Mouse (Mus musculus): ENCODE measurements around the gene Gm10147.
"Not testable (repeated sequence)": the region's sequence is repeated elsewhere in the genome, so short reads cannot be mapped to it uniquely, and the experiment has no call there.

Gene Gm10147

DNA sequence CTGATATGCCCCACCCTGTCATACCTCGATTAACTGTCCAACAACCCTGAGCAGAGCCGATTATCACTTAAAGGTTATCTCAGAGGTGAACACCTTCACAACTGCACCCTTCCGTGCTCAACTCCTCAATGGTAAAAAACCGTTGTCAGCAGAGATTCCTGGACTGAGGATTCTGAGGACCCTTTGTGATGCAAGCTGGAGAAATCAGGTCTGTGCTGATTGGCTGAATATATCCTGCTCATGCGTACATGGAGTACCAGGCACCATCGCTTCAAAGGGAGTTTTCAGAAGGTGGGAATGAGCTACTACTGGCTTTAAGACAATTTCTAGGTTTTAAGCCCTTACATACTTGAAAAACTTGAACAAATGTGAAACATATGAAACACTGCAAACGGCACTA, at the start of gene Gm10147:
Gene Gm10147, minus strand, starts transcription at position 101 of the 400 bp plus-strand sequence.
- in situ Hi-C loops (cut with MseI, MboI): not testable (repeated sequence)
